Mouse (Mus musculus): ENCODE data around the gene Hist1h4i.

The Hist1h4i gene

DNA sequence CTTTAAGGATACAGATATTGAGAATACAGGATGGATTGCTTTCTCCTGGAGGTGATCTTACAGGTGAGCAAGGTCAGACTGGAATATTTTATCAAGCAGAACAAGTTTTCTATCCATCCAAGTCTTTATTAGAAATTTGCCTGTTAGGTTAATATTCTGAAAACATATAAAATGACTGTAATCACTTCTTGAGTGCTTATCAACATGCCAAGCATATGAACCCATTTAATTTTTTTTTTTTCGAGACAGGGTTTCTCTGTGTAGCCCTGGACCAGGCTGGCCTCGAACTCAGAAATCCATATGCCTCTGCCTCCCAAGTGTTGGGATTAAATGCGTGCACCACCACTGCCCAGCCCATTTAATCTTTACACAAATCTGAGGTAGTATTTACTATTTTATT is 4.2 kb downstream of the Hist1h4i start:
- DNase-seq (ENCODE audit: low read depth) = no peak

DNA sequence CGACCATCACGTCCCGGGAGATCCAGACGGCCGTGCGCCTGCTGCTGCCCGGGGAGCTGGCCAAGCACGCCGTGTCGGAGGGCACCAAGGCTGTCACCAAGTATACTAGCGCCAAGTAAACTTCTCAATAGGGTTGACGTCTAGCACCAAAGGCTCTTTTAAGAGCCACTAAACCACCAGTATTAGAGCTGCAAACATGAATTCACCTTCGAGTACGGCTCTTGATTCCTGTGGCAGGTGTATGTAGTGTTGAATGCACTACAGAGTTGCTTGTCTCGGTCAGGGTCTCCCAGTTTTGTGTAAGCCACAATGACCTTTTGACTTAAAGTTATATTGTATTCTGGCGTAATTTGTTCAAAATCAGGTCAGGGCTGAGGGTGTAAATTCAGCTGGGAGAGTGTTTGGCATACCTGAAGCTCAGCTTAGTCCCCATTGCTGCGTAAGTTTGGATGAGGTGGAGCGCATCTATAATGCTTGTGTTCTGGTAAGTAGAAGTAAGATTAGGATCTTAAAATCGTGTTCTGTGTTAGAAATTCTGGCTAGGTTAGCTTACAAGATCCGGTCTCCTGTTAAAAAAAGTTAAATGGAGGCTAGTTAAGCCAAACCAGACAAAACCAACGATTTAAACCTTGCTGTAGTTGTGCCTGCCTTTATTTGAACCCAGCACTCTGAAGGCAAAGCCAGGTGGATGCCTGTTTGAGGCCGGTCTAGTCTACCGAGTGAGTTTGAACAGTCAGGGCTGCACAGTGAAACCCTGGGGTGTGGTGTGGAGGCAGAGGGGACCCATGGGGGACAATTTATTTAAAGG is 4.8 kb downstream of the Hist1h4i start:
- no peak for DNase-seq (ENCODE audit: low read depth)

DNA sequence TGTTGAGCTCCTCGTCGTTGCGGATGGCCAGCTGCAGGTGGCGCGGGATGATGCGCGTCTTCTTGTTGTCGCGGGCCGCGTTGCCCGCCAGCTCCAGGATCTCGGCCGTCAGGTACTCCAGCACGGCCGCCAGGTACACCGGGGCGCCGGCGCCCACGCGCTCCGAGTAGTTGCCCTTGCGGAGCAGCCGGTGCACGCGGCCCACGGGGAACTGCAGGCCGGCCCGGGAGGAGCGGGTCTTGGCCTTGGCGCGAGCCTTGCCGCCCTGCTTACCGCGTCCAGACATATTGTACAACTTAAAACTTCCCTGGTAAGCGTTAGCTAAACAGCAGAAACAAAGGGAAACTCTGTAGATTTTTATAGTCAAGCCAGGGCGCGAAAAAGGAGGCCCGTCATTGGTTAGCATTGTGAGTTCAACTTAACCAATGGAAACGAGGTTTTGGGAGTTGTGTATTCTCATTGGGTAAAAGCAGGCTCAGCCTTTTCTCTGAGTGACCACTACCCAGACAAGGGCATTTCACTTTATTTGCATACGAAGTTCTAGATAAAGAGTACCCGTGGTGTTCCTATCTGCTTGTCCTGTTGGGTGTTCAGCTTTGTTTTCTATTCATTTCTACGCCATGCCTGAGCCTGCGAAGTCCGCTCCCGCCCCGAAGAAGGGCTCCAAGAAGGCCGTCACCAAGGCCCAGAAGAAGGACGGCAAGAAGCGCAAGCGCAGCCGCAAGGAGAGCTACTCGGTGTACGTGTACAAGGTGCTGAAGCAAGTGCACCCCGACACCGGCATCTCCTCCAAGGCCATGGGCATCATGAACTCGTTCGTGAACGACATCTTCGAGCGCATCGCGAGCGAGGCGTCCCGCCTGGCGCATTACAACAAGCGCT is 5.7 kb downstream of the Hist1h4i start, which contains the start of the genes Hist1h2ah and Hist1h2bk:
Gene Hist1h2ah (minus strand): TSS at position 302 of the 882 bp plus-strand sequence.
Gene Hist1h2bk (plus strand): TSS at position 604 of the 882 bp plus-strand sequence.
- peak; percentile 96 for DNase-seq (ENCODE audit: low read depth)

DNA sequence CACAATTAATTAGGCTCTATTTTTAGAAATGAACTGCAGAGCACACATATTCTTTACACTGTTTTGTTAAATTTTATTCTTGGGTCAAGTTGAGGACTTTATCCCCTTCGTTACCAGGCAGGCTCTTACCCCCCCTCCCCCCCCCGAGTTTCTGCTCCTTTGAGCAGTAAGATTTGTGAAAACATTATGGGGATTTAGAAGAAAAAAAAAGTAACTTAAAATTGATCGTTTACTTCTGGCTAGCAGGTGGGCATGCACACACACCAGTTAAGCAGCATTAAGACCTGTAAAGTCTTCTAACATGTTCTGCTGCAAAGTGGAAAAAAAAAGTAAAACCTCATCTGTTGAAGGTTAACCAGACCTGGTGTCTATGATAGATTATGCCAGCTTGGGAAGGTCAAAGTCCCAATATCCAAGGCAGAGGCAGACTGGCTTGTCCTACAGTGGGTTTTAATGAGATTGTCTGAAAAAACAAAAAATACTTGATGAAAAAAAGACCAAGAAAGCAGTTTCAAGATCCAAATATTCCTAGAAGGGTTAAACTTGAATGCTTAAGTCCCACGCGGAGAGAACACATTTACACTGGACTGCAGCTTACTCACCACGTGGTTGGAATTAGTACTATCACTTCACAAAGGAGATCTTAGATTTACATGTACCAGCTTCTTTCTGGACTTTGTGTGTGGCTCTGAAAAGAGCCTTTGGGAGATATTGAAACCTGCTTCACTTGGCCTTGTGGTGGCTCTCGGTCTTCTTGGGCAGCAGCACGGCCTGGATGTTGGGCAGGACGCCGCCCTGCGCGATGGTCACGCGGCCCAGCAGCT is 6.5 kb downstream of the Hist1h4i start:
- DNase-seq (ENCODE audit: low read depth) = no peak

DNA sequence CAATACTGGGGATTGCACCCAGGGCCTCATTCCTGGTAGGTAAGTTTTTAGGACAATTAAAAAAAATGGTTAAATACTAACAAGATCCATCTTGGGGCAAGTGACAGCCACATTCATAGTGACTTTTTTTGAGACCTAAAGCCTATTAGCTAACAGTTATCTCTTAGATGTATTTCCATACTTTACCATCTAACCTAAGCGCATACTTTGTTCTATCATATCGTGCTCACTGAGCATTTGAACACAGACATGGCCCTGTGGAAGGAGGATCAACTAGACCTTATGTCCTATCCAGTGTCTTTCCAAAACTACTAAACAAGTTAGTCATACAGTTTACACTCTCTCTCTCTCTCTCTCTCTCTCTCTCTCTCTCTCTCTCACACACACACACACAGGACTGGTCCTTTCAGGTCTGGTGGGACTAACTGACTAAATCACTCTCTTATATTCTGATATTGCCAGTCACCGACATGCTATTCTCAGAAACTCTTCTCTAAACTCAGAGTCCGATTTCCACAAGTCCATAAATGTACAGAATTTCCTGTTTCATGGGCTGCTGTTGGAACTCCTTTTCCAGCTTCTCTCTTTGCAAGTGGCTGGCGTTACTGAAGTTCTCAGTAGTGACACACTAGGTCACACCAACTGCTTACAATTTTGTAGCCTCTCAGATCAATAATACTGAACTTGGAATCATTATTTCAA is 7.3 kb downstream of the Hist1h4i start:
- DNase-seq (ENCODE audit: low read depth) = no peak

DNA sequence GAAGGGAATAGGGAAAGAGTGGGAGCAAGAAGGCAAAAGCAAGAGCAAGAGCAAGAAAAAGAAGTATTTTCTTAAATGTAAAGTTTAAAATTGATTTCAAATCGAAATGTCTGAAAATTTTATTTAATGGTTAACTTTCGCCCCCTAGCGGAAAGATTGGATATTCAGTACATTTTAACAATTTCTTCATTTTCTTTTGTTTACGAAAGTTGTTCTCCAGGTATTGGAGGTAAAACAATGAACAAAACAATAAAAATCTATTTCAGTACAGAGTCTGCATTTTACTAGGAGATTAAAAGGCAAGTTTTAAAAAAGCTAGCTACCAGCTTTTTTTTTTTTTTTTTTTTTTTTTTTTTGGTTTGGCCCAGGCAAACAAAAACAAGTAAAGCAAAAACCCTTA is 10.7 kb downstream of the Hist1h4i start:
- no peak for DNase-seq (ENCODE audit: low read depth)

DNA sequence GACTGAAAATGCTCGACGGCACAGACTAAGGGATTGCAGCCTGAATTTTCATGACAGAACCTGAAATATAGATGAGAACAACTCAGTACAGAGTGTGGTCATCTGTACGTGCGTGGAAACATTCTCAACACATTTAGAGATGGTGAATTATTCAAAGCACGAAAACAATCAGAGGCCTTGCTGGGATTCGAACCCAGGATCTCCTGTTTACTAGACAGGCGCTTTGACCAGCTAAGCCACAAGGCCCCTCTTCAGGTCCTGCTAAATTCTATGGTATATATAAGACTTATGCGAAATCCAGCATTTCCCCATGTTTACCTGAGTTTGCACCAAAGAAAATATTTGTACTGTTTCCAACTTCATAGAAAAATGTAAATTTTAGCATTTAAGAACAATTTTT is 11.2 kb downstream of the Hist1h4i start:
- DNase-seq (ENCODE audit: low read depth) = no peak

DNA sequence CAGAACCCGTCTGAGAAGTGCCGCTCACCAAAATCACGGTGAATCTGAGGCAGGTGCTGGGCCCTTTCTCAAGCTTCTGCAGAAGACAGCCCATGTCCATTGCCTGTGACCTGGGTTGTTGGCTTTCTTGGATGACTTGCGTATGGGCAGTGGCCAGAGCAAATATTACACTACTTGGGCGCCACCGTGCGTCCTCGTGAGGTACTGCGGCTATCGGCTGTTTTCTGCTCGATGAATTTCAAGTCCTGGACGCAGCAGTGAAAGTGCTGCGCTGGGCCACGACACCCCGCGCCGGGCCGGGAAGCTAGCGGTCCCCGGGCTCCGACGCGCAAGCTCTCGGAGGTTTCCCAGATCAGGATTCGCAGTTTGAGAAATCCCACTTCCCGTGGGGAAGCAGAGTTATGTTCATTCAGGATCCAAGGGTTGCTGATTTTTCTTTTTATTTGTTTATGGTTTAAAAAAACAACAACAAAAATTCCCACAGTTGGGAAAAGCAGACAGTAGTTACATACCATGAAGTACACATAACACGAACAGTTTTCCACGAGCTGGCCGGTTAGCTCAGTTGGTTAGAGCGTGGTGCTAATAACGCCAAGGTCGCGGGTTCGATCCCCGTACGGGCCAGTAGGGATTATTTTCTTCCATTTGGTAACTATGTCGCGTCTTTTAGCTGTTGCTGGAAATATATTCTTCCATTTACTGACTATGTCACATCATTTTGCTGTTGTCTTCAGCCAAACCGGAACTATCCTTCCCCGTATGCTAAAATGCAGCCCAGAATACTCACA is 12.3 kb downstream of the Hist1h4i start:
- peak; percentile 90 for DNase-seq (ENCODE audit: low read depth)

DNA sequence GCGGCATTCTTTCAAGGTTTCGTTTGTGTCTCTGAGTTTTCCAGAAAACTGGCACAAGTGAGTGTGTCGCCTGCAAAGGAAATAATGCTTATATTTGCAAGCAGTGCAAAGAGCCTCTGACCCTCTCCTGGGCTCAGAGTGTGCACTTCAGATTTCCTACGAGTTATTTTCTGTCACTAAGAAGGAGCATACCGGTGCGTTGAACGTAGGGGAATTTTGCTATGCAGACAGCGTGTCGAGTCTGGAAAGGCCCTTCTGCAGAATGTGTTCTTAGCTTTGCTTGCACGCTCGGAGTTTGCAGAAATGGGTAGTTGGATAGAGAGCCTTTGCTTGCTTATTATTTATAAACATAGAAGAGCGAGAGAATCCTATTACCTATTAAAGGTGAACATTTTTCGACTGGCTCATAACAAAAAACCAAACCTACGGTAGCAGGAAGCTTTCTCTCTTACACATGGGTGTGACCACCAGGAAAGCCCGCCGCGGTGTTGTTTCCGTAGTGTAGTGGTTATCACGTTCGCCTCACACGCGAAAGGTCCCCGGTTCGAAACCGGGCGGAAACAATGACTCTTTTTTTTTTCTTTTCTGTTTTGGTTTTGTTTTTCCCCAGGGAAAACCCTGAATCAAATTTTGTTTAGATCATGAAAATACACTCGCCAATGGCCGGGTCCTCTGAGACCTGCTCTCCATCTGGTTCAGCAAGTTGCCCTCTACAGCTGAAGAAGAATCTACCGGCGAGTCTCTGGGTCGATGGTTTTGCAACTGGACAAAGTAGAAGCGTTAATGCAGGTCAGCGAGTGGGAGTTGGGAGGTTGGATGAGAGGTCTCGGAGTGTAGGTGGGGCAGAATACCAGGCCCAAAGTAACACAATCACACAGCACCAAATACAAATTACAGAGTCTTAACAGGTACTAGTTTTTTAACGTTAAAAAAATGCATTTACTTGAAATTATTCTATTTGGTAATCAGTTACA is 14.8 kb downstream of the Hist1h4i start:
- no peak for DNase-seq (ENCODE audit: low read depth)

DNA sequence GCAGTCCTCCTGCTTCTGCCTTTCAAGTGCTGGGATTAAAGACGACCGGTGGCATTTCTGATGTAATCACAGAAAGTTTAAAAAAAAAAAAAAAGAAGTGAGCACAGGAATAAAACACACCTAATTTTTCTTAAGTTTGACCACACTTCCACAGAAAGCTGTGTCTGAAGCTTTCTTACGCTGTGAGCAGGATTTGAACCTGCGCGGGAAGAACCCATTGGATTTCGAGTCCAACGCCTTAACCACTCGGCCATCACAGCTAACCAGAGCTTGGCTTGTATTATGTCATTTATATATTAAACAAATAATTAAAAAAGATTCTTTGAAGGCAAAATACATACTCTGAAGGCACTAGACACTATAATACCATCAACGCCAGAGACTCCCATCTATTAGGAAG is 18.9 kb downstream of the Hist1h4i start:
- DNase-seq (ENCODE audit: low read depth) = peak; percentile 92

DNA sequence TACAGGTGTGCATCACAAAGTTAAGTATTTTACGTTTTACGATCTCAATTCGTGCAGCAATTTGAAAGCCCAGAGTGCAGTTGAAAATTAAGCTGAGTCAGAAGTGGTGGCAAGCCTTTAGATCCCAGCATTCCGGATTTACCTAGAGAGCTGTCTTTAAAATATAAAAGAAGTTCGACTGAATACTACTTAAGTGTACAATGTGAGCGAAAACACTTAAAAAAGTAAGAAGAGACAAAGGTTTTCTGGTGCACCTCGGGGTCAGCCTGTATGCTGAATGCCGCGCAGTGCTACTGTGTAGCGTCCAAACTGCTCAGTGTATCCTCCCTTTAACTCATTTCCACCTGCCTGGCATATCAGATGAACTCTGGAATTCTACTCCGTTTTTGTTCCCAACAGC is 19.6 kb downstream of the Hist1h4i start:
- no peak for DNase-seq (ENCODE audit: low read depth)

DNA sequence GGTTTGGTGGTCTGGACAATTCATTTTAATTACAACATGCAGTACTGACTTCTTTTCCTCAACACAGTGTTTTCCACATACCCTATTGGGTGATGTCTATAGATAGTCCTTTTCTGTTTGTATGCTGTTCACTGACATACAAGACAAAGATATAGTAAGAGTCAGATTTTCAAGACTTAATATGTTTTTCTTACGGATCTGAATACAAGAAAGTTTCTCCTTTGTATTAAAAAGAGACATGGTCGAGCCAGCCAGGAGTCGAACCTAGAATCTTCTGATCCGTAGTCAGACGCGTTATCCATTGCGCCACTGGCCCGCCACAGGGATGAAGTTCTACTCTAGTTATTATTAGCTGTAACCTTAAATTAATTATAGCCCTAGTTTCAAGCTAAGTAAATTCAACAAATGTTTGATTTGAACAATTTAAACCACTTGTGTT is 20.2 kb downstream of the Hist1h4i start:
- DNase-seq (ENCODE audit: low read depth) = no peak

DNA sequence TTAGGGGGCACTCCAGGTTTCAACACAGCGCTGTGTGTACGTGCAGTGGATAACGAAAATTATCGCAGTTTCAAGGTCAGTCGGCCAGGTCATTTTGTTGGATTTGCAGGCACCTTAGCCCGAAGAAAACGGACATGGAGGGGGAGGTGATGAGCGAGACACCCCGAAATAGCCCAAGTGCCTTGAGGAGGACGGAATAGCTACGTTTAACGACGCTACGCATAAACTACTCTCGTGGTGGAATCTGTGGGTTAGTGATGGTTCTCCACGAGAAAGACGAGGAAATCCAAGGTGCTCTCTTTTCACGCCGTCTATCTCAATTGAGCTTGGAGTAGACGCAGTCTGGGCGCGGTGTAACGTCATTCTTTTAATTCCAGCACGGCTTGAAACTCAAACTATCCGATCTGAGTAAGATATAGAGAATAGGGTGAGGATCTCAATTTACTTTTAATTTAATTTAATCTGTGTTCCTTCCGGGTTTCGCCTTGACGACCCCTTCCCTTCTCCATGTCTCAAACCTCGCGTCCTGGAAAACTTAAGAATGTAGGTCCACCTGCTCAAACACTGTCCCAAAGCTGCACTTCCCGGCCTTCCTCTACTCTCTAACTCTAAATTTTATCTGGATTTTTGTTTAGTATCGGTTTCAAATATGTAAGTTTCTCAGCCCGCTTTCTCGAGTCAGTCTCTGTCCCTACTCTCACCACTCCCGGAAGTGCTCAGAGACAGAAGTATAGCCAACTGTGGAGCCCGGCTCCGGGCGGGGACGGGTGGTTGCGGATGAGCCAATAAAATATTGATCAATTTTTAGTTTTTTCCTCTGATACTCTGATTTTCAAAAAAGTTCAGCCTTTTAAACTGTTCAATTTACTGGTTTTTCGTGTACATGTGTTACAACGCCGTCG is 21.0 kb downstream of the Hist1h4i start:
- no peak for DNase-seq (ENCODE audit: low read depth)

DNA sequence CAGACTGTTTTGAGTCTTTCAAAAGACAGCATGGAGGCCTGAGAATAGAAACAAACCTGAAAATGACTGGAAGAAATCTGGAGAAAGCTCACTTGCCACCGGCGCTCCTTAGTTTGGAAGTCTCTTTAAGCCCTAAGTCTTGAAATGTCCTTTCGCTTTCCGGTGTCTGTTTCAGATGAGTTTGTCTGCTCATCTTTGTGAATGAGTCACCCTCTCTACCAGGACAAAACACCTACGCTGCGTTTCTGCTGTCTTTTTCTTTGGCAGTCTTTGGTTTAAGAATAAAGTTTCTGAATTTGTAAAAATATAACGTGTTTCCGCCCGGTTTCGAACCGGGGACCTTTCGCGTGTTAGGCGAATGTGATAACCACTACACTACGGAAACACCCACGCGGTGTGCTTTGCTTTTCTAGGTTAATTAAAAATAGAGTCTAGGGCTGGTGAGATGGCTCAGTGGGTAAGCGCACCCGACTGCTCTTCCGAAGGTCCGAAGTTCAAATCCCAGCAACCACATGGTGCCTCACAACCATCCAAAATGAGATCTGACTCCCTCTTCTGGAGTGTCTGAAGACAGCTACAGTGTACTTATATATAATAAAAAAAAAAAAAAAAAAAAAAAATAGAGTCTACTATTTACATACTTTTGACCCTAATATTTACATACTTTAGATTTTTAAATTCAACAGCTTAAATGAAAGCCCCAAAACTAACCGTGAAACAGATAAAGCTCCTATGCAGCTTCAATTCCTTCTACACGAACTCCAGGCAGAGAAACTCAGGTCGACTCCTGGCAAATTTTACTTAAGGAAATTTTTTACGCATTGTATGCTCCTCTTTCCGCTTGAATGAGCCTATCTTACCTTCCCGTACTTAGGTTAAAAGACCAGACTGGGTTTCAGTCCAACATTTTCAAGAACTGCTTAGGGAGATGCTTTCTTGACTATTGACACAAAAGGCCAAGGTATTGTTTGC is 25.4 kb downstream of the Hist1h4i start:
- peak; percentile 90 for DNase-seq (ENCODE audit: low read depth)

DNA sequence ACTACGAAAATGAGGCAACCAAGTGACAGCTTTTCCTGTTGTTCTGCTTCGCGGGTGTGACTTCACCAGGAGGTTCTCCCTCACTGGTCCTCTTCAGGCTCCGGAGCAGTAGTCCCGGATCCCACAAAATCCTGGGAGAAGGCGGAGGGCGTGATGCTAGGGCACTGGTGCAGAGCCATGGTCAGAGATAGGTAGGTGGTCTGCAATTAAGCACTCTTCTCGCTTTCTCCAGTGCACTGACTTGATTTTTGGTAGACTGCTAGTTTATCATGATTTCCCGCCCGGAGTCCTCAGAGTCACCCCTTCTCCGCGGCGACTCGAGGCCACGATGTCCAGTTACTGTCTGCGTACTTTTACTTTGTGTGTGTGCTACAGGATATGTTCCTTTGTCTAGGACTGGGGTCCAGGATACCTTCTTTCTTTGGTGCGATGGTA is 26.7 kb downstream of the Hist1h4i start:
- DNase-seq (ENCODE audit: low read depth) = no peak

DNA sequence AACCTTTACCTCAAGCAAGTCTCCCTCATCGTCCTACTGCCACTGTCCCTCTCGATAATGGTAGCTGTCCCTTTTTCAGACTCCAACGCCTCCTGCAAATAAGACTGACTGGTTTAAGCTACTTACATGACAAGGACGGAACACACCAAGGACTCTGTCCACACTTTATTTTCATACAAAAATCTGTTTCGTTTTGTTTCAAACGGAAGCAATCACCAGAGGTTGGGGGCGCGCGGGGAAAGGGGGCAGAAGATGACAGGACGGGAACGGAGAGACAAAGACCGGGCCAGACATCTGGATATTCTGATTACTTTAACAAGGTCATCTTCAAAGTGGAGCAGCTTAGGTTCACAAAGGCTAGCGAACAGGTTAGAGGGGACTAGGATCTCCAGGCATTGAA is 27.4 kb downstream of the Hist1h4i start:
- DNase-seq (ENCODE audit: low read depth) = no peak

DNA sequence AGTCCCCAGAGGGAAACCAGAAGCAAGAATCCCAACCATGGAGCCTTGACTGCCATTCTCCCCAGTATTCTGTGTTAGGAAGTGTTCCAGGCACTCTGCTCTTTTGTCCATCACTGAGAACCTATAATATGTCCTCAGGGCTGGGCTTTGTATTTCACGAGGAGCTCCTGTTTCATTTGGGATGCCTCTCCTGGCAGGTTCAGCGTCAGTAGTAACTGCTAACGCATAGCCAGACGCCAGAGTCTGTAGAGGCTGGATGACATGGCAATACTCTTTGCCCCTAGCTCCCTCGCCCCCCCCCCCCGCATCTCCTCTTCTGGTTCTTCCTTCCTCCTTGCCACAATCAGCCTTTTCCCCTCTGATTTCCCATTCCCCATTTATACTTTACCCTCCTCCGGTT is 31.5 kb downstream of the Hist1h4i start, which contains the start of gene Prss16:
Gene Prss16 (minus strand): TSS at position 101 of the 400 bp plus-strand sequence.
- DNase-seq (ENCODE audit: low read depth) = no peak
